Mouse (Mus musculus): ENCODE measurements around the gene Zfp775. TPM values are rescaled to one million over a fixed set of nuclear protein-coding genes. Genes with fewer than 3 reads are reported as not detected.

The Zfp775 gene
- polyA plus RNA-seq (2012; ENCODE audit: insufficient read depth, insufficient read length, low replicate concordance, missing spikeins) = not detected in 2 replicates

DNA sequence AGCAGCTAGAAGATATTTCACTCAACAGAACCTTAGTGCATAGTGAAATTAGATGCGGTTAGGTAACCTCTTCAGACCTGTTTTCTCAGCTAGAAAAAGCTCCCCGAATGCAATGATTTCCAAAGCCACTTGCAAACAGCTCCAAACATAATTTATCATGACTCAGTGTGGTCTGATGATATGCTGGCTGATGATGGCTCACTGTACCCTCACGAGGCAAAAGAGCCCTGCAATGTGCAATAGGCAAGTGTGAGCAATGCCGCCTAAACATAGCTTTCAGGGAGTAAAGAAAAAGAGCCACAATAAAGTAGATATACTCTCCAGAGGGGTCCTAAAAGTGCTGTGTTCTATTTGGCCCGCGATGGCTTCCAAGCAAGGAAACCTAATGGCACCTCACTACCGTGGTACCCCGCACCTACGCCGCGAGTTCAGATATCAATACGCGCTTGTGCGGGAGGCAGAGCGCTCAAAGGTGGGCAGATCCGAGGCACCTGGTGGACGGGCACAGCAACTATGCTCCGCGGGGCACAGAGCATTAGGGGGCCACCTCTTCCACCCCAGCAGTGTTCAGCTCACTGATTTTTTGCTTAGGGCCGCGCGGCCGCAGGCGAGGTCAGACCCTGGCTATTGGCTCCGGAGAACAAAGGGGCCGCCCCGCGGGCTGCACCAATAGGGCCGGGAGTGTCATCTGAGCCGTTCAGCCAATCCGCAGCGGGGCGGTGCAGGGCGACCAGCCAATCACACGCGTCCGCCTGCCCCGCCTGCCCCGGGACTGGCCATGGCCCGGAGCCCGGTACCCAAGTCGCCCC, at the start of gene Zfp775:
Gene Zfp775, plus strand, starts transcription at position 793 of the 809 bp plus-strand sequence.
- Histone ChIP-seq H3K4me1 (ENCODE audit: control insufficient read depth, insufficient read depth, low read length) (peaks cover 21% of the 10 kb centered on the region), H3K27ac (ENCODE audit: insufficient read depth, low read depth, low read length) (peak within 1 kb of the TSS; percentile 91), H3K4me3 (ENCODE audit: insufficient read depth, low read depth, low read length) (peak within 1 kb of the TSS; percentile 88)
- TF ChIP-seq CTCF (IDR thresholded peaks at IDR 0.05; ENCODE audit: insufficient read depth, low read depth, low read length) (no peak), POLR2A (IDR thresholded peaks at IDR 0.05; ENCODE audit: insufficient read depth, low read depth, low read length) (peak; percentile 61; the same call in 1 of the 2 replicates)
- WGBS = 2% methylated on average over 42 of the region's 42 CpGs

DNA sequence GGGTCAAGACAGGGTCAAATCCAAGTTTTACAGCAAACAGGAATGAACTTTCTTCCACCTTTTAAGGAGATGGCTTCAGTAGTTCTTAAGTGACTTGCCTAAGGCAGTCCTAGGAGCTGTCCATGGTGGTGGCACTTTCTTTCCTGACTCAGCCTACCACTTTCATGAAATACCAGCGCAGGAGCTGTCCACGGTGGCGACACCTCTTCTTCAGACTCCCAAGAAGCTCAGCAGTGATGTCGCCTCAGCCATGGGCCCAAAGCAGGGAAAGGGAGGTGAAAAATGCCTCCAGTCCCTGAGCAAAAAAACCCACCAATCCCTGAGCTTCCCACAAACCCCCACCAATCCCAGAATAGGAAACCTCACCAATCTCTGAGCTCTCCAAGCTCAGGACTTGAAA, 48.9 kb upstream of the Zfp775 start:
- WGBS = 76% methylated on average over 4 of the region's 4 CpGs
- H3K4me1 ChIP-seq (ENCODE audit: control insufficient read depth, insufficient read depth, low read length) = no peaks in the 10 kb centered on the region; the same call in 1 of the 2 replicates
- TF ChIP-seq POLR2A (IDR thresholded peaks at IDR 0.05; ENCODE audit: insufficient read depth, low read depth, low read length) (no peak), CTCF (IDR thresholded peaks at IDR 0.05; ENCODE audit: insufficient read depth, low read depth, low read length) (no peak)
- H3K4me3 ChIP-seq (ENCODE audit: insufficient read depth, low read depth, low read length) = no peak overlapping the region
- H3K27ac ChIP-seq (ENCODE audit: insufficient read depth, low read depth, low read length) = no peak overlapping the region

DNA sequence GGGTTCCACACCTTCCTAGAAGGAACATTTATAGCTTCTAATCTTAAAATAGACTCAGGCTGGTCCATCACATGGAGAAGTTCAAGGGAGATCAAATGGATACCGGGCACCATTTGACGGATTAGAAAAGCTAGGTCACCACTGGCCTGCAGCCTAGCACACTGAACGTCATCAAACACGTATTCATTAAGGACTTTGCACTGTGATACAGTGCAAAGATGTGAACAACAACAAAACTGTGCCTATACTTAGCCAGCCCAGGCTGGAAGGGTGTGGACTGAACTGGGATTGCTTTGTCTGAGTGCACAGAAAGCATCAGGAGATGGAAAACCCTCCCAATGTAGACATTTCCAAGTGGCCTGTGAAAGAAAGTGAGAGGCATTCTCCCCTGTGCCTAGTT, 48.0 kb upstream of the Zfp775 start:
- H3K27ac ChIP-seq (ENCODE audit: insufficient read depth, low read depth, low read length) = peak overlapping the region; percentile 97
- 0 out of 2 replicates have a peak overlapping the region, but pooled peaks have one; percentile 74 for H3K4me3 ChIP-seq (ENCODE audit: insufficient read depth, low read depth, low read length)
- H3K4me1 ChIP-seq (ENCODE audit: control insufficient read depth, insufficient read depth, low read length) = no peaks in the 10 kb centered on the region; the same call in 1 of the 2 replicates
- WGBS = 49% methylated on average over 4 of the region's 4 CpGs
- TF ChIP-seq POLR2A (IDR thresholded peaks at IDR 0.05; ENCODE audit: insufficient read depth, low read depth, low read length) (no peak), CTCF (IDR thresholded peaks at IDR 0.05; ENCODE audit: insufficient read depth, low read depth, low read length) (no peak)

DNA sequence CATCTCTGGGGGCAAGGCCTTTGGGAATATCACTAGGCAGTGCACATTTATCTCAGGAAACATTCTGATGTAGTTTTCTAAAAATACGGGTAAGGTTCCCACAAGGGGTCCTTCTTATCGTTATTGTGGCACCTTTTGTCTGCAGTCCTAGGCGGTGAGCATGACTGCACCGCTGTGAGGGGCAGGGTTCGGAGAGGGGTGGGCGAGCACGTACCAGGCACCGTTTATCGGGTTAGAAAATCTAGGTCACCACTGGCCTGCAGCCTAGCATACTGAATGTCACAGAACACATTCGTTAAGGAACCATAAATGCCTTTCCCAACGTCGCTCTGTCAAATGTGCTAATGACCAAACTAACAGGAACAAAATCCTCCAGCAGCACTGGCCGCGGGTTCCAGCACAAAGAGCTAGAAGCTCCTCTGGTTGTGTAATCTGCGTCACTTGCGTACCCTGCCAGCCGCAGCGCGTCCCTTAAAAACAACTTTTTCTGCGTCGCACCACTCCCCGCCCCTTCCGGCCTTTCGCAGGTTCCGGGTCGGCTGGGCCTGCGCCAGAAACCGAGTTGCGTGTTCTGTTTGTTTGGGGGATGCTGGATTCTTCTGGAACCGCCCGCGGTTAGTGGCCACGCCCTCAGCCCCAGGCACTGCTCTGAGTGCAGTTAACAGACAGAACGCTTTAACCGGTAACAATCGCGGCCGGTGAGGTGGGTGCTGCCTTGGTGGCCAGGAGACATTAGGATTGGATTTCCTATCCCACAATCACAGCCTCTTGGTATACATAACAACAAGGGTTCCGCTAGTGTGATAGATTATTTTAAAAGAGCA, 47.4 kb upstream of the Zfp775 start, which contains the start of gene Lrrc61:
Gene Lrrc61, plus strand, starts transcription at position 517 of the 824 bp plus-strand sequence.
- peak within 1 kb of the TSS; percentile 74 for H3K4me3 ChIP-seq (ENCODE audit: insufficient read depth, low read depth, low read length)
- TF ChIP-seq POLR2A (IDR thresholded peaks at IDR 0.05; ENCODE audit: insufficient read depth, low read depth, low read length) (peak; percentile 72), CTCF (IDR thresholded peaks at IDR 0.05; ENCODE audit: insufficient read depth, low read depth, low read length) (no peak)
- H3K4me1 ChIP-seq (ENCODE audit: control insufficient read depth, insufficient read depth, low read length) = no peaks in the 10 kb centered on the region; the same call in 1 of the 2 replicates
- H3K27ac ChIP-seq (ENCODE audit: insufficient read depth, low read depth, low read length) = peak within 1 kb of the TSS; percentile 97
- under 1% methylated on average over 39 of the region's 39 CpGs for WGBS

DNA sequence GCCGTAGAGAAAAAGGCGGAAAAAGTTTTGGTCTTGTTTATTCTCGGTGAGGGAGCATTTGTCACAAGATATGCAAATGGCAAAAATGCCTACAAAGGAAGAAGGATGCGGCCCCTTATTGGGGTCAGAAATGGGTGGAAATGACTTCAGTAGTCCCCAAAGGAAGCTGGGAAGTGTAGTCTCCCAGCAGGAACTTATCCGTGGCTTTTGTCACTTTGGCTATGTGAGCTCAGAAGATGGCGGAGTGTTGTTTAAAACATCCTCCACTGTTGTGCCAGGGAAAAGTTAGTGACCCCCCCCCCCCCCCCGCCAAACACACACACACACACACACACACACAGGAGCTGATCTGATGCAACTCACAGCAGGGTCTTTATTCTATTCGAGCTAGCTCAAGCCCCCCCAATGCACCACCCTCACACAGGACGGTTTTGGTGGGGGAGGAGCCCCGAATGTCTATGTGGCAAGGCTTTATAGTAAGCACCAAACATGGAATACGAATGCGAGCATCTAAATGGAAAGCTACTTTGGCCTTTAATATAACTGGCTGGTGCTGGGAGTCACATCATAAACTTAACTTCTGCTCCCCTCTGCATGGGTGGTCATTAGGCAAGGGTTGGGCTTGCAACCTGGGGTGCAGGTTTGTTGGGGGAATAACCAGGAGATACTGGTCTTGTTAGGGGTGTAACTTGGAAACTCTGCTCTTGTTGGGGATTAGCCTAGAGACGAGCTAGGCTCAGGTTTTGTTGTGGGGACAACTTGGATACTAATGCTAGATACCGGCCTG, 46.6 kb upstream of the Zfp775 start:
- Histone ChIP-seq H3K27ac (ENCODE audit: insufficient read depth, low read depth, low read length) (peak overlapping the region; percentile 97), H3K4me3 (ENCODE audit: insufficient read depth, low read depth, low read length) (peak overlapping the region; percentile 74), H3K4me1 (ENCODE audit: control insufficient read depth, insufficient read depth, low read length) (no peaks in the 10 kb centered on the region; the same call in 1 of the 2 replicates)
- TF ChIP-seq CTCF (IDR thresholded peaks at IDR 0.05; ENCODE audit: insufficient read depth, low read depth, low read length) (no peak), POLR2A (IDR thresholded peaks at IDR 0.05; ENCODE audit: insufficient read depth, low read depth, low read length) (no peak)
- WGBS = 16% methylated on average over 14 of the region's 14 CpGs

DNA sequence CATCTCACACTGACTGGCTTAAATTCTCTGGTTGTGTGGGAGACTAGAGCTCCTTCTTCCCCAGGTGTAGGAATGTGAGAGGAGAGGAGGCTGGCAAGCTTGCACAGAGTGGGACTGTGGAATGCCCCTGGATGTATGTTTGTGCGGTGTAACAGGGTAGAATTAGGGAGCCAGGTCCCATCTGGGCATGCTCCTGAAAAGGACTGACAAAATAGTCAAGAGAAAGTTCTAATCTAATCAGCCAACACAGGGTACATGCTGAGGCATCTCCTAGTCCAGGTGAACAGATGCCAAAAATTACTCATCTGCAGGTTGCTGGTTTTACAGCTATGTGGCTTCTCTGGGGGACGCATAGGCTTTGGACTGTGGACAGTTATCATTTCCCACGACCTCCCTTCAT, 45.9 kb upstream of the Zfp775 start:
- Histone ChIP-seq H3K27ac (ENCODE audit: insufficient read depth, low read depth, low read length) (no peak overlapping the region), H3K4me1 (ENCODE audit: control insufficient read depth, insufficient read depth, low read length) (no peaks in the 10 kb centered on the region; the same call in 1 of the 2 replicates), H3K4me3 (ENCODE audit: insufficient read depth, low read depth, low read length) (no peak overlapping the region)
- no peak for TF ChIP-seq CTCF (IDR thresholded peaks at IDR 0.05; ENCODE audit: insufficient read depth, low read depth, low read length)
- no peak for TF ChIP-seq POLR2A (IDR thresholded peaks at IDR 0.05; ENCODE audit: insufficient read depth, low read depth, low read length)
- 93% methylated on average over 3 of the region's 3 CpGs for WGBS

DNA sequence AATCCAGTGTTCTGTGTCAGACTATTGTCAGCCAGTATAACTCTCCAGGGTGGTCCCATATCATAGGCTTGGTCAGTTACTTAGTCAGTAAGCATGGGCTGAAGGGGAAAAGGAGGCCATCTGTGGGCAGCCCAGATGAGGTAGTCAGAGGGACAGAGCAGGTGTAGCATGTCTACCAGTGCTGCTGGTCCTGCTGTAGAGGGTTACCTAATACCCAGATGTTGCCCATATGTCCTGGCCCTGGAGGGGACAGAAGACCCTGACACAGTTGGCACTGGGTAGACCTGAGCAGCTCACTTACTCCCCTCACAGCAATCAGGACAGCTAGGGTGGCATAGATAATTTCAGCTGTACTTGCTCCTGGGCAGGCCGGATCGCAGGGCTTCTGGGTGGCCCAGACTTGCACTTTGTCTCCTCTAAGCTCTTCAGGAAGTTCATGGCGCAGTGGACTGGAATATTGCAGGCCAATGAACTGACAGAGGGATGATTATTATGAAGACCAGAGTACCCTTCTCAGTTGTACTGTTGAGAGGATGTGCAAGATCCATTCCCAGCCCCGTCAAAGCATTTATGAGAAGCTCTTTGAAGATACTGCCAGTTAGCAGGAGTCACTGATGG, 36.1 kb upstream of the Zfp775 start:
- 88% methylated on average over 4 of the region's 4 CpGs for WGBS
- no peak overlapping the region for H3K4me3 ChIP-seq (ENCODE audit: insufficient read depth, low read depth, low read length)
- peaks cover 13% of the 10 kb centered on the region for H3K4me1 ChIP-seq (ENCODE audit: control insufficient read depth, insufficient read depth, low read length)

DNA sequence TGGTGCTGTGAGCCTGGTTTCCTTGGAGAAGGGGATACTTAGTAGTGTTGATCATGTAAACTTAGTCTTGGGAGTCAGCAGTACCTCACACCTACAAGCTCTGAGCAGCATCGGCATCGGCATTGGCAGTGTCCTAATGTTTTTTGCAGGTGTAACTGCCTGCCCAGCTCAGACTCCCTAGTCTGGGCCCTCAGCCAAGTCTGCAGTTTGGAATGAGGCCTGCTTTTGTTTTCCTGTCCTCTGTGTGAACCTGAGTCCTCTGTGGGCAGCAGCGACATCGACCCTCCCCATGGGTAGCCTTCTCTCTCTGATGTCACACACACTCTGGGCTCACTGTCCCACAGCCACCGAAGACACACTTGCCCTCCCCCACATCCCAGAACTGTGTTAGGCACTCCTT, 35.6 kb upstream of the Zfp775 start:
- no peak for TF ChIP-seq CTCF (IDR thresholded peaks at IDR 0.05; ENCODE audit: insufficient read depth, low read depth, low read length)
- no peak for TF ChIP-seq POLR2A (IDR thresholded peaks at IDR 0.05; ENCODE audit: insufficient read depth, low read depth, low read length)
- Histone ChIP-seq H3K4me1 (ENCODE audit: control insufficient read depth, insufficient read depth, low read length) (peaks cover 13% of the 10 kb centered on the region), H3K27ac (ENCODE audit: insufficient read depth, low read depth, low read length) (no peak overlapping the region), H3K4me3 (ENCODE audit: insufficient read depth, low read depth, low read length) (no peak overlapping the region)
- WGBS = 27% methylated on average over 5 of the region's 5 CpGs

More for the DNA sequence above, 36.1 kb upstream of the Zfp775 start:
- no peak overlapping the region for H3K27ac ChIP-seq (ENCODE audit: insufficient read depth, low read depth, low read length)
- TF ChIP-seq CTCF (IDR thresholded peaks at IDR 0.05; ENCODE audit: insufficient read depth, low read depth, low read length) = no peak
- no peak for TF ChIP-seq POLR2A (IDR thresholded peaks at IDR 0.05; ENCODE audit: insufficient read depth, low read depth, low read length)
